Mouse (Mus musculus): Measurements from ENCODE around the gene Cdh4. TPM values are rescaled to one million over a fixed set of nuclear protein-coding genes. Genes with fewer than 3 reads are reported as not detected.

The Cdh4 gene
- polyA plus RNA-seq, 1 experiment from 2014 or later: 29.8 TPM

- no peak for ATAC-seq (ENCODE audit: low read depth)
- H3K4me1 ChIP-seq (ENCODE audit: control insufficient read depth, insufficient read depth, low read length): no peaks in the 10 kb centered on the region
- WGBS: 88% methylated on average over 6 of the region's 6 CpGs
Measured at GRCm38 (mm10) chr2:179742828-179743227, 300.6 kb downstream of the Cdh4 start.

GRCm38 (mm10) chr2:179746491-179746890 lies 304.3 kb downstream of the Cdh4 start:
- no peaks in the 10 kb centered on the region for H3K36me3 ChIP-seq (ENCODE audit: control insufficient read depth, insufficient read depth, low read length)
- H3K27ac ChIP-seq (ENCODE audit: low read depth, low read length): no peak overlapping the region
- no peaks in the 10 kb centered on the region for H3K9me3 ChIP-seq (ENCODE audit: control insufficient read depth, low read length)
- ATAC-seq (ENCODE audit: low read depth): no peak
- H3K9ac ChIP-seq (replicated peaks; ENCODE audit: low read depth, low read length): no peak overlapping the region
- H3K4me1 ChIP-seq (ENCODE audit: control insufficient read depth, insufficient read depth, low read length): no peaks in the 10 kb centered on the region
- no peak overlapping the region for H3K4me2 ChIP-seq (ENCODE audit: low read depth, low read length)
- H3K27me3 ChIP-seq (ENCODE audit: control insufficient read depth, insufficient read depth, low read length): no peaks in the 10 kb centered on the region
- 83% methylated on average over 7 of the region's 7 CpGs for WGBS
- H3K4me3 ChIP-seq (ENCODE audit: low read depth, low read length): no peak overlapping the region

More at GRCm38 (mm10) chr2:179742828-179743227, 300.6 kb downstream of the Cdh4 start:
- H3K4me2 ChIP-seq (ENCODE audit: low read depth, low read length): no peak overlapping the region
- no peaks in the 10 kb centered on the region for H3K27me3 ChIP-seq (ENCODE audit: control insufficient read depth, insufficient read depth, low read length)
- H3K9me3 ChIP-seq (ENCODE audit: control insufficient read depth, low read length): no peaks in the 10 kb centered on the region
- H3K27ac ChIP-seq (ENCODE audit: low read depth, low read length): no peak overlapping the region
- H3K9ac ChIP-seq (replicated peaks; ENCODE audit: low read depth, low read length): no peak overlapping the region
- no peak overlapping the region for H3K4me3 ChIP-seq (ENCODE audit: low read depth, low read length)
- H3K36me3 ChIP-seq (ENCODE audit: control insufficient read depth, insufficient read depth, low read length): no peaks in the 10 kb centered on the region

DNA sequence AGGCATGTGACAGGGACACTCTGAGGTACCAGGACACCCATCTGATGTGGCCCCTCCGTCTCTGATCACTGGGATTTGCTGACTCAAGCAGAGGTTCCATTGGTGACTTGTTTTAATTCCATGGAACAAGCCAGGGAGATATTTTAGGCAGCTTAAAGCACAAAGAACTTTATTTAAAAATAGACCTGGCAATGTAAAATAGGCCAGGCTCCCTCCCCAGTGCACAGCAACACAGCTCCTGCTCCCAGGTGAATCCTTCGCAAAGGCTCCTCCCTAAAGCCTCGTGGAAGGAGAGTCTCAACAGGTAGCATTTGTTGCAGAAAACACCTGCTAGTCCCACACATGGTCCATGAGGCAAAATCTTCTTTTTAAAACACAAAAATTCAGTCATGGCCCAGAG lies 307.2 kb downstream of the Cdh4 start:
- 78% methylated on average over 3 of the region's 3 CpGs for WGBS
- Histone ChIP-seq H3K9ac (replicated peaks; ENCODE audit: low read depth, low read length) (no peak overlapping the region), H3K27ac (ENCODE audit: low read depth, low read length) (no peak overlapping the region), H3K36me3 (ENCODE audit: control insufficient read depth, insufficient read depth, low read length) (no peaks in the 10 kb centered on the region), H3K4me2 (ENCODE audit: low read depth, low read length) (no peak overlapping the region), H3K9me3 (ENCODE audit: control insufficient read depth, low read length) (no peaks in the 10 kb centered on the region), H3K4me1 (ENCODE audit: control insufficient read depth, insufficient read depth, low read length) (peaks cover 6% of the 10 kb centered on the region; the same call in 1 of the 2 replicates), H3K27me3 (ENCODE audit: control insufficient read depth, insufficient read depth, low read length) (no peaks in the 10 kb centered on the region), H3K4me3 (ENCODE audit: low read depth, low read length) (no peak overlapping the region)
- ATAC-seq (ENCODE audit: low read depth): no peak

GRCm38 (mm10) chr2:179753811-179754210 lies 311.6 kb downstream of the Cdh4 start:
- no peaks in the 10 kb centered on the region for H3K27me3 ChIP-seq (ENCODE audit: control insufficient read depth, insufficient read depth, low read length)
- 0 out of 2 replicates have a peak, but pooled peaks have one; percentile 29 for ATAC-seq (ENCODE audit: low read depth)
- H3K4me2 ChIP-seq (ENCODE audit: low read depth, low read length): no peak overlapping the region
- WGBS: 54% methylated on average over 9 of the region's 9 CpGs
- H3K36me3 ChIP-seq (ENCODE audit: control insufficient read depth, insufficient read depth, low read length): no peaks in the 10 kb centered on the region
- peaks cover 8% of the 10 kb centered on the region; the same call in 1 of the 2 replicates for H3K4me1 ChIP-seq (ENCODE audit: control insufficient read depth, insufficient read depth, low read length)
- no peaks in the 10 kb centered on the region for H3K9me3 ChIP-seq (ENCODE audit: control insufficient read depth, low read length)
- H3K27ac ChIP-seq (ENCODE audit: low read depth, low read length): 0 out of 2 replicates have a peak overlapping the region, but pooled peaks have one; percentile 3
- H3K4me3 ChIP-seq (ENCODE audit: low read depth, low read length): no peak overlapping the region
- H3K9ac ChIP-seq (replicated peaks; ENCODE audit: low read depth, low read length): no peak overlapping the region

GRCm38 (mm10) chr2:179754776-179755175 lies 312.5 kb downstream of the Cdh4 start:
- Histone ChIP-seq H3K9ac (replicated peaks; ENCODE audit: low read depth, low read length) (no peak overlapping the region), H3K27ac (ENCODE audit: low read depth, low read length) (no peak overlapping the region), H3K4me3 (ENCODE audit: low read depth, low read length) (no peak overlapping the region), H3K27me3 (ENCODE audit: control insufficient read depth, insufficient read depth, low read length) (no peaks in the 10 kb centered on the region), H3K4me1 (ENCODE audit: control insufficient read depth, insufficient read depth, low read length) (peaks cover 8% of the 10 kb centered on the region; the same call in 1 of the 2 replicates), H3K36me3 (ENCODE audit: control insufficient read depth, insufficient read depth, low read length) (no peaks in the 10 kb centered on the region), H3K4me2 (ENCODE audit: low read depth, low read length) (no peak overlapping the region), H3K9me3 (ENCODE audit: control insufficient read depth, low read length) (no peaks in the 10 kb centered on the region)
- 77% methylated on average over 11 of the region's 11 CpGs for WGBS
- no peak for ATAC-seq (ENCODE audit: low read depth)

DNA sequence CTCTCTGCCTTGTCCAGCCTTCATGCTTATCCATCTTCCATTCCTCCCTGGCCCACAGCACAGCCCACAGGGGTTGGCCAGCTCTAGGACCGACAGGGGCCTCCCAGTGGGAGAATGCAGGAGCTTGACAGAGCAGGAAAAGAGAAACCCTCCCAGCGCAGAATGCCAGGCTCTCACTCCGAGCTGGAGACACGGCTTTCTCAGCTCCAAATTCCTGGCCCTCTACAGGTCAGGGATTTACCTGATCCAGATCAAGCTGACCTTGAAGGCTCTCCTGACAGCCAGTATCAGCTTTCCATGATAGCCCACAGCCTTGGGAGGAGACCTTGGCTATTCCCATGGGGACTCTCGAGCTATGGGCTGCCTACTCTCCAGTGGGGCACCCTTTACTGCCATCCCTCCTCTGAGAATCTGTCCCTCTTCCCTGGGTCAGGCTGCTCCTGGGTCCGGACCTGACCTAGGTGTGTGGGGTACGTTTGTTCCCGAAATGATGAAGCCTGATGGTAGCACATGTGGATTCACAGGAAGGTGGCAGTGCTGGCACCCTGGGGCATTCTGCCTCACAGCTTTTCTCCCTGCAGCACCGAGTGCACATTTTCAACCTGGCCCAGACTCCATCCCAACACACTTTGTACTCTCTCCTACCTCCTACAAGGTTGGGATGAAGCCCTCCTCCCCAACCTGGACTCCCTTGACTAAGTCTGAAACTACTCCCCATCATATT lies 319.6 kb downstream of the Cdh4 start:
- no peak for ATAC-seq (ENCODE audit: low read depth)
- H3K36me3 ChIP-seq (ENCODE audit: control insufficient read depth, insufficient read depth, low read length): no peaks in the 10 kb centered on the region
- H3K27ac ChIP-seq (ENCODE audit: low read depth, low read length): peak overlapping the region; percentile 12; the same call in 1 of the 2 replicates
- H3K4me1 ChIP-seq (ENCODE audit: control insufficient read depth, insufficient read depth, low read length): peaks cover 18% of the 10 kb centered on the region; the same call in 1 of the 2 replicates
- H3K9ac ChIP-seq (replicated peaks; ENCODE audit: low read depth, low read length): no peak overlapping the region
- H3K27me3 ChIP-seq (ENCODE audit: control insufficient read depth, insufficient read depth, low read length): no peaks in the 10 kb centered on the region
- no peaks in the 10 kb centered on the region for H3K9me3 ChIP-seq (ENCODE audit: control insufficient read depth, low read length)
- H3K4me3 ChIP-seq (ENCODE audit: low read depth, low read length): no peak overlapping the region
- no peak overlapping the region for H3K4me2 ChIP-seq (ENCODE audit: low read depth, low read length)
- WGBS: 64% methylated on average over 9 of the region's 9 CpGs

GRCm38 (mm10) chr2:179762521-179763305 lies 320.5 kb downstream of the Cdh4 start:
- Histone ChIP-seq H3K27me3 (ENCODE audit: control insufficient read depth, insufficient read depth, low read length) (no peaks in the 10 kb centered on the region), H3K27ac (ENCODE audit: low read depth, low read length) (peak overlapping the region; percentile 28), H3K4me2 (ENCODE audit: low read depth, low read length) (no peak overlapping the region), H3K9me3 (ENCODE audit: control insufficient read depth, low read length) (no peaks in the 10 kb centered on the region), H3K36me3 (ENCODE audit: control insufficient read depth, insufficient read depth, low read length) (no peaks in the 10 kb centered on the region), H3K9ac (replicated peaks; ENCODE audit: low read depth, low read length) (no peak overlapping the region), H3K4me3 (ENCODE audit: low read depth, low read length) (no peak overlapping the region), H3K4me1 (ENCODE audit: control insufficient read depth, insufficient read depth, low read length) (peaks cover 26% of the 10 kb centered on the region)
- 42% methylated on average over 13 of the region's 13 CpGs for WGBS
- ATAC-seq (ENCODE audit: low read depth): no peak

GRCm38 (mm10) chr2:179764460-179764859 lies 322.2 kb downstream of the Cdh4 start:
- H3K9me3 ChIP-seq (ENCODE audit: control insufficient read depth, low read length): no peaks in the 10 kb centered on the region

More at GRCm38 (mm10) chr2:179764460-179764859, 322.2 kb downstream of the Cdh4 start:
- Histone ChIP-seq H3K9ac (replicated peaks; ENCODE audit: low read depth, low read length) (no peak overlapping the region), H3K4me1 (ENCODE audit: control insufficient read depth, insufficient read depth, low read length) (peaks cover 30% of the 10 kb centered on the region), H3K4me3 (ENCODE audit: low read depth, low read length) (no peak overlapping the region), H3K27me3 (ENCODE audit: control insufficient read depth, insufficient read depth, low read length) (no peaks in the 10 kb centered on the region), H3K4me2 (ENCODE audit: low read depth, low read length) (no peak overlapping the region), H3K27ac (ENCODE audit: low read depth, low read length) (no peak overlapping the region), H3K36me3 (ENCODE audit: control insufficient read depth, insufficient read depth, low read length) (no peaks in the 10 kb centered on the region)
- WGBS: 87% methylated on average over 2 of the region's 2 CpGs
- no peak for ATAC-seq (ENCODE audit: low read depth)
